Mouse (Mus musculus) testis, postnatal 14 days (tissue): ENCODE data around the gene Gm10053.
A peak's percentile ranks its signal among the peaks of the same experiment; 100 is the strongest.

Experiments
- DNase-seq: peaks from one replicate; pipeline ENCODE4 v3.0.0; 2021; ENCODE audit warnings: low spot score

The Gm10053 gene

GRCm38 (mm10) chr19:24899578-24900544, 24.4 kb downstream of the Gm10053 start:
- no peak for DNase-seq

- DNase-seq: no peak
Measured at GRCm38 (mm10) chr19:24900581-24901220, 25.2 kb downstream of the Gm10053 start, which contains the start of gene Foxd4. Gene Foxd4, minus strand, starts transcription at chr19:24901197.

- no peak for DNase-seq
Measured at GRCm38 (mm10) chr19:24901666-24902065, 26.2 kb downstream of the Gm10053 start.

GRCm38 (mm10) chr19:24902256-24902655, 26.8 kb downstream of the Gm10053 start:
- DNase-seq: peak; percentile 1

- DNase-seq: no peak
Measured at GRCm38 (mm10) chr19:24902821-24903220, 27.3 kb downstream of the Gm10053 start.

GRCm38 (mm10) chr19:24907655-24908054, 32.2 kb downstream of the Gm10053 start:
- no peak for DNase-seq

- DNase-seq: no peak
Measured at GRCm38 (mm10) chr19:24908385-24909155, 33.1 kb downstream of the Gm10053 start.

GRCm38 (mm10) chr19:24920866-24921265, 45.4 kb downstream of the Gm10053 start:
- no peak for DNase-seq
